Mouse (Mus musculus) midbrain, embryonic 16.5 days (tissue): ENCODE measurements at regions not wholly inside any gene's neighbourhood (a gene's known extent, or its start where the extent isn't known, plus 50 kb on each side); places are given as distances from the start of the nearest gene placed in this dataset.
"Not testable (repeated sequence)": the region's sequence is repeated elsewhere in the genome, so short reads cannot be mapped to it uniquely, and the experiment has no call there.

Experiments used
- ATAC-seq: fragments of 200-750 bp; cut with Nextera tagmentation; 2 replicates; pipeline ENCODE4 v1.8.0; 2017; ENCODE audit warnings: moderate TSS enrichment
- H3K27ac ChIP-seq: fragments of 300-500 bp; sonication (generic); 2 replicates; pipeline ENCODE4 v1.5.1; 2014; ENCODE audit warnings: mild to moderate bottlenecking, low read length, mixed read lengths
- H3K27me3 ChIP-seq: fragments of 300-500 bp; sonication (generic); 2 replicates; pipeline ENCODE4 v1.6.1; 2014; ENCODE audit warnings: low read depth, low read length, mixed read lengths; ENCODE audit not compliant: control insufficient read depth, insufficient read depth
- H3K36me3 ChIP-seq: fragments of 300-500 bp; sonication (generic); 2 replicates; pipeline ENCODE4 v1.6.1; 2014; ENCODE audit warnings: mild to moderate bottlenecking, low read length, moderate library complexity, mixed read lengths; ENCODE audit not compliant: control insufficient read depth, insufficient read depth
- H3K4me1 ChIP-seq: fragments of 300-500 bp; sonication (generic); 2 replicates; pipeline ENCODE4 v1.6.1; 2014; ENCODE audit warnings: mild to moderate bottlenecking, low read length, mixed read lengths; ENCODE audit not compliant: control insufficient read depth, insufficient read depth
- H3K4me2 ChIP-seq: fragments of 300-500 bp; sonication (generic); 2 replicates; pipeline ENCODE4 v1.6.1; 2014; ENCODE audit warnings: mild to moderate bottlenecking, low read length, mixed read lengths
- H3K4me3 ChIP-seq: fragments of 300-500 bp; sonication (generic); 2 replicates; pipeline ENCODE4 v1.5.1; 2014; ENCODE audit warnings: low read depth, mild to moderate bottlenecking, low read length, moderate library complexity, mixed read lengths
- H3K9ac ChIP-seq: fragments of 300-500 bp; sonication (generic); 2 replicates; pipeline ENCODE4 v1.6.1; 2014; ENCODE audit warnings: low read depth, low read length, mixed read lengths
- H3K9me3 ChIP-seq: fragments of 300-500 bp; sonication (generic); replicated peaks from 2 replicates; pipeline ENCODE4 v1.6.1; 2014; ENCODE audit warnings: mild to moderate bottlenecking, low read length, mixed read lengths; ENCODE audit not compliant: control insufficient read depth, poor library complexity, severe bottlenecking
- WGBS: fragments of 180-500 bp; shearing (Covaris S2); extraction: QIAGEN DNeasy Blood & Tissue Kit; methylation state at CpG from one replicate; pipeline ENCODE4 v1.1.7; 2014; 5-methylcytosine and 5-hydroxymethylcytosine counted together

- H3K27me3 ChIP-seq = no peaks in the 10 kb centered on the region
- no peaks in the 10 kb centered on the region for H3K4me1 ChIP-seq
- no peak for ATAC-seq
- H3K9me3 ChIP-seq = no peaks in the 10 kb centered on the region
- no peak overlapping the region for H3K4me3 ChIP-seq
- H3K36me3 ChIP-seq = no peaks in the 10 kb centered on the region
- H3K4me2 ChIP-seq = no peak overlapping the region
- no peak overlapping the region for H3K9ac ChIP-seq
- no peak overlapping the region for H3K27ac ChIP-seq
- WGBS = 89% methylated on average over 11 of the region's 11 CpGs
Measured at GRCm38 (mm10) chr10:66694549-66695285, 401.2 kb upstream of the Jmjd1c start.

GRCm38 (mm10) chr10:66714926-66715325 lies 381.0 kb upstream of the Jmjd1c start:
- H3K4me1 ChIP-seq, H3K9ac ChIP-seq, H3K27me3 ChIP-seq, H3K4me2 ChIP-seq, H3K27ac ChIP-seq, H3K9me3 ChIP-seq, ATAC-seq, H3K4me3 ChIP-seq, H3K36me3 ChIP-seq: not testable (repeated sequence)
- 93% methylated on average over 9 of the region's 9 CpGs for WGBS

- Histone ChIP-seq H3K27me3 (no peaks in the 10 kb centered on the region), H3K4me3 (no peak overlapping the region), H3K9ac (no peak overlapping the region), H3K9me3 (peaks cover 6% of the 10 kb centered on the region), H3K4me2 (no peak overlapping the region), H3K27ac (no peak overlapping the region), H3K4me1 (no peaks in the 10 kb centered on the region), H3K36me3 (no peaks in the 10 kb centered on the region)
- WGBS = 78% methylated on average over 7 of the region's 7 CpGs
- no peak for ATAC-seq
Measured at GRCm38 (mm10) chr10:66717909-66718308, 378.0 kb upstream of the Jmjd1c start.

- H3K9ac ChIP-seq = no peak overlapping the region
- ATAC-seq = no peak
- peaks cover 6% of the 10 kb centered on the region for H3K9me3 ChIP-seq
- no peaks in the 10 kb centered on the region for H3K36me3 ChIP-seq
- no peaks in the 10 kb centered on the region for H3K4me1 ChIP-seq
- no peak overlapping the region for H3K4me3 ChIP-seq
- H3K27ac ChIP-seq = no peak overlapping the region
- 92% methylated on average over 11 of the region's 11 CpGs for WGBS
- H3K27me3 ChIP-seq = no peaks in the 10 kb centered on the region
- H3K4me2 ChIP-seq = no peak overlapping the region
Measured at GRCm38 (mm10) chr10:66719796-66720195, 376.1 kb upstream of the Jmjd1c start.

GRCm38 (mm10) chr10:66733631-66734030 lies 362.3 kb upstream of the Jmjd1c start:
- ATAC-seq = no peak
- 95% methylated on average over 5 of the region's 5 CpGs for WGBS

GRCm38 (mm10) chr10:66734853-66735252 lies 361.1 kb upstream of the Jmjd1c start:
- Histone ChIP-seq H3K36me3 (no peaks in the 10 kb centered on the region), H3K27ac (no peak overlapping the region), H3K27me3 (no peaks in the 10 kb centered on the region), H3K9me3 (no peaks in the 10 kb centered on the region; the same call in 1 of the 2 replicates), H3K9ac (no peak overlapping the region), H3K4me1 (no peaks in the 10 kb centered on the region), H3K4me3 (no peak overlapping the region), H3K4me2 (no peak overlapping the region)
- no peak for ATAC-seq
- 61% methylated on average over 5 of the region's 5 CpGs for WGBS

More at GRCm38 (mm10) chr10:66733631-66734030, 362.3 kb upstream of the Jmjd1c start:
- H3K27ac ChIP-seq = no peak overlapping the region
- no peak overlapping the region for H3K4me2 ChIP-seq
- H3K9ac ChIP-seq = no peak overlapping the region
- no peak overlapping the region for H3K4me3 ChIP-seq
- H3K4me1 ChIP-seq = no peaks in the 10 kb centered on the region
- H3K27me3 ChIP-seq = no peaks in the 10 kb centered on the region
- H3K9me3 ChIP-seq = peaks cover 4% of the 10 kb centered on the region
- no peaks in the 10 kb centered on the region for H3K36me3 ChIP-seq

- WGBS = 67% methylated on average over 5 of the region's 7 CpGs
- no peaks in the 10 kb centered on the region for H3K36me3 ChIP-seq
- ATAC-seq = no peak
Measured at GRCm38 (mm10) chr10:66739017-66739416, 356.9 kb upstream of the Jmjd1c start.

GRCm38 (mm10) chr10:66741819-66742218 lies 354.1 kb upstream of the Jmjd1c start:
- WGBS = 74% methylated on average over 3 of the region's 3 CpGs
- Histone ChIP-seq H3K4me2 (no peak overlapping the region), H3K36me3 (no peaks in the 10 kb centered on the region), H3K4me1 (no peaks in the 10 kb centered on the region), H3K4me3 (no peak overlapping the region), H3K27ac (no peak overlapping the region), H3K9me3 (no peaks in the 10 kb centered on the region), H3K27me3 (no peaks in the 10 kb centered on the region), H3K9ac (no peak overlapping the region)
- no peak for ATAC-seq

More at GRCm38 (mm10) chr10:66739017-66739416, 356.9 kb upstream of the Jmjd1c start:
- Histone ChIP-seq H3K4me1 (no peaks in the 10 kb centered on the region), H3K4me3 (no peak overlapping the region), H3K9ac (no peak overlapping the region), H3K27me3 (no peaks in the 10 kb centered on the region), H3K9me3 (no peaks in the 10 kb centered on the region), H3K4me2 (no peak overlapping the region), H3K27ac (no peak overlapping the region)

- Histone ChIP-seq H3K4me3 (no peak overlapping the region), H3K4me2 (no peak overlapping the region), H3K9ac (no peak overlapping the region), H3K36me3 (no peaks in the 10 kb centered on the region), H3K27me3 (no peaks in the 10 kb centered on the region), H3K9me3 (no peaks in the 10 kb centered on the region), H3K27ac (no peak overlapping the region), H3K4me1 (no peaks in the 10 kb centered on the region)
- no peak; the same call in 1 of the 2 replicates for ATAC-seq
- 80% methylated on average over 6 of the region's 6 CpGs for WGBS
Measured at GRCm38 (mm10) chr10:66743254-66743653, 352.7 kb upstream of the Jmjd1c start.
